Mouse (Mus musculus): ENCODE results near the gene Trpc4ap. TPM values are rescaled to one million over a fixed set of nuclear protein-coding genes. Genes with fewer than 3 reads are reported as not detected.

Trpc4ap gene
- total RNA-seq, 2 experiments from 2014 or later, result 41.7 to 42.1 TPM

DNA sequence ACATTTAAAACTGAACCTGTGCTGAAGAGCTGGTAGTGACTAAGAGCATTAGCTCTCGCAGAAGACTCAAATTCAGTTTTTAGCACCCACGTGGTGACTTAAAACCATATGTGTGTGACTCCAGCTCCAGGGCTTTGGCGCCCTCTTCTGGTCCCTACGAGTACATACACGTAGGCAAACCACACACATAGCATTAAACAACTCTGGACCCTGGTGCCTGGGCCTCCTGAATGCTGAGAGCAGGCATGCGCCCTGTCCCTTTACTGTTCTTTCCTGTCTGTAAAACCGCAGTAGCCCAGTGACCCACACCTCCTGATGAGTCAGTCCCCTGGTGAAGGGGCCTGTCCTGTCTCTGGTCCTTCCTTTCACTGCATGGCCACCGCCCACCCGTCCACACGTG is 67.5 kb downstream of the Trpc4ap start:
- peak; percentile 60 for ATAC-seq (replicated peaks; ENCODE audit: low FRiP score, poor library complexity, severe bottlenecking)

DNA sequence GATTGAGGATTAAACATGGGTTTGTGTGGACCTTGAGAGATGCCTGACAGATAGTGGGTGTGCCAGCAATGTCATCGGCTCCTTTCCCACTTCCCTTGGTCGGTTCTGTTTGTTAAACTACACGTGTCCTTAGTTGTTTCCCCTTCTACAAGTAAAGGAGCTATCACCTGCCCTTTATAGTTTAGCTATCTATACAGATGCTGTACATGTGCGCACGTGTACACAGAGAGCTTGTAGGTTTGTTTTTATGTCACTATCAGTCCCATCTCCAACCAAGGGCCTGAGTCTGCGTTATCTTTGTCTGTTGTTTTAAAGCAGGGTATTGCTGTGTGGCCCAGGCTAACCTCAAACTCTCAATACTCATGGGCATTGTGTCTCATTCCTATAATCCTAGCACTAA is 68.2 kb downstream of the Trpc4ap start:
- no peak for ATAC-seq (replicated peaks; ENCODE audit: low FRiP score, poor library complexity, severe bottlenecking)

DNA sequence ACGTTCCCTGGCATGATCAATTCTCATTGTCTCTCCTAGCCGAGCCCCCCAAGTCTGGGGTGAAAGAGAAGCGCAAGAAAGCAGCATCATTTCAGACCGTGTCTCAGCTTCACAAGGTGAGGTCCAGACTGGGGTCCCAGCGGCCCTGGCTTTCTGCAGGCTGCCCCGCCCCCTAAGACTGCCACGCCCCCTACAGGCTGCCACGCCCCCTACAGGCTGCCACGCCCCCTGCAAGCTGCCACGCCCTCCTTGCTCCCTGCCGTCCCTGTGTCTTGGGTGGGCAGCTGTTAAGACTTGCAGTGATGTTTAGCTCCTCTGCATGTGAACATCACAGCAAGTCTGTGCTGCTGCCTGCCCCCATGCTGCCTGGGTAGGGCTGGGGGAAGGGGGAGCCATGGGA is 69.6 kb downstream of the Trpc4ap start:
- ATAC-seq (replicated peaks; ENCODE audit: low FRiP score, poor library complexity, severe bottlenecking), result no peak

DNA sequence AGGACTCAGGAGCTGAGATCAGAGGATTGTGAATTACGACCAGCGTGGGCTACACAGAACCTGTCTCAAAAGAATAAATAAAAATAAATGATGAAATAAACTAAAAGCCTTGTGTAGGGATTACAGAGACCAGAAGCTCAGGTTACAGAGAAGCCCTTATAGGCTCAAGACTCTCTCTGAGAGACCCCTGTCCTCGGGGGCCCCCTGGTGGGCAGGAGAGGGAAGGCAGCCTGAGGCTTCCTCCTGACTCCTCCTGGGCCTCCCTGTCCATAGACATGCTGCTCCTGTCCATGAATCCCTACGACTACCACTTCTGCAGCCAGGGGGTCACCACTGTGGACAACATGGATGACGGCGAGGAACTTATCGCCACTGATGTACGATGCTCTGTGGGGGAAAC is 72.4 kb downstream of the Trpc4ap start:
- peak; percentile 73 for ATAC-seq (replicated peaks; ENCODE audit: low FRiP score, poor library complexity, severe bottlenecking)

DNA sequence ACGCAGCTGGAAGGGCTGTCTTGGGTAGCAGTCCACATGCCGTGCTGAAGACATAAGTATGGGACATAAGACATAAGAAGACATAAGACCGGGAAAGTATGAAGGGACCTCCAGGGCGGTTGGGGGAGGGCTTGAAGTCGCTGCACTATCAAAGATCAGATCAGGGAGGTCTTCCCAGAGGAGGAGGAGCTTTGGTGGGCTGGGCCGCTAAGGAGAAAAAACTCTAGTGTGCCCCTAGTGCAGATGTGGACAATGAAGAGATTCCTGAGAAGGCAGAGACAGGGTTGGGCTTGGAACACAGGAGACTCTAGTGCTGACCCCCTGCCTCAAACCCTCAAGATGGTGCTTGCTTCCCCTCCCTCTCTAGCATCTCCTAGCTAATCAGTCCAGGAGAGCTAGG is 75.2 kb downstream of the Trpc4ap start:
- ATAC-seq (replicated peaks; ENCODE audit: low FRiP score, poor library complexity, severe bottlenecking), result no peak

DNA sequence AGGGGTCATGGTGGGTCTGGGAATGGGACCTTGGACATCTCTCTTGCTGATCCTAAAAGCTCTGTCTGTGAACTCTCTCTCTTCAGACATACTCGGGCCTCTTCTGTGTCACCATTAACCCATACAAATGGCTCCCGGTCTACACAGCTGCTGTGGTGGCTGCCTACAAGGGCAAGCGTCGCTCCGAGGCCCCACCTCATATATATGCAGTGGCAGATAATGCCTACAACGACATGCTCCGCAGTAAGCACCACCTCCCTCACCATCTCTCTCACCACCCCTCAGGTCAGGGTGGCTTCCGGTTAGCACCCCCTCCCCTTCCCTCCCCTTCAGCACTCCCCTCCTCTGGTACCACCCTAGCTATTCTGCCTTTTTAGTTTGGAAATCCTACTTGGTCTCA is 78.2 kb downstream of the Trpc4ap start:
- ATAC-seq (replicated peaks; ENCODE audit: low FRiP score, poor library complexity, severe bottlenecking), result peak; percentile 4; the same call in 1 of the 2 replicates

DNA sequence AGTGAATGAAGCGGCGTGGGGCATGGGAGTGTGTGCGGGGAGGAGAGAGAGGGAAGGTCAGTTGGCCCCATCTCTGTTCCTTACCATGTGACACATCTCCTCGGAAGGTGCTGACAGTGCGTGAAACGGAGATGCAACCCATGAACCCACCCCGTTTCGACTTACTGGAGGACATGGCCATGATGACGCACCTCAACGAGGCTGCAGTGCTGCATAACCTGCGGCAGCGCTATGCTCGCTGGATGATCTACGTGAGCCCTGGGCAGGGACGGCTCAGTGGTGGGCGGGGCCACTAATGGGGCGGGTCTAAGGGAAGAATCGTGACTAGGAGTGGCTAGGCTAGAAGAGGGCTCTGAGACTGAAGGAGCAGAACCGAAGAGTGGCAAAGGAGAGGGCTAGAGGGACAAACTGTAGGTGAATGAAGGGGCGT is 78.8 kb downstream of the Trpc4ap start:
- peak; percentile 93 for ATAC-seq (replicated peaks; ENCODE audit: low FRiP score, poor library complexity, severe bottlenecking)

DNA sequence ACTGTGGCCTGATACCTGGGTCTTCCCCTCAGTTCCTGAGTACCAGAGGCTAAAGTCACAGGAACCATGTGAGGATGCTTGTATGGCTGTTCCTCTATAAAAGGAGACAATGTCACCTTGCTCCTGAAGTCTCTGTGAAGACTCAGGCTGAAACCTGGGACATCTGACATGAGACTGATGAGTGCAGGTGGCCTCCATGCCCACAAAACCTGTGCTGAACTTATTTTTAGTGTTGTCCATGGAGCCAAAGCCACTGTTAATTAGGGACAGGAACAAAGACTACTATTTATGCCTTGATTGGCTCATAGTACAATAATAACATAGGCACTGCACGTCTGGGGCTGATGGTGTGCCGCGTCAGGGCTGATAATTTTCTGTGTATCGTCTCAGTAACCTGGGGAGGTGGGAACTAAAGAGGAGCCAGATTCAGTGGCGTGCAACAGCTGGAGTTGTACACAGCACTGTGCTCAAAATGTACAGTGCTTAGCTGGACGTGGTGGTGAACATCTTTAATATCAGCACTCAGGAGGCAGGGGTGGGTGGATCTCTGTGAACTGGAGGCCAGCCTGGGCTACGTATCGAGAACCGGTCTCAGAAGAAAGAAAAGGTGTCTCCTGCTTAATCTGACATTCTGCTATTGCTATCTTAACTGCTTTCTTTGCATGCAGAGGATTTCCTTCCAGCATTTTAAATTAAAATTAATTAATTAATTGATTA is 80.2 kb downstream of the Trpc4ap start:
- ATAC-seq (replicated peaks; ENCODE audit: low FRiP score, poor library complexity, severe bottlenecking), result no peak

DNA sequence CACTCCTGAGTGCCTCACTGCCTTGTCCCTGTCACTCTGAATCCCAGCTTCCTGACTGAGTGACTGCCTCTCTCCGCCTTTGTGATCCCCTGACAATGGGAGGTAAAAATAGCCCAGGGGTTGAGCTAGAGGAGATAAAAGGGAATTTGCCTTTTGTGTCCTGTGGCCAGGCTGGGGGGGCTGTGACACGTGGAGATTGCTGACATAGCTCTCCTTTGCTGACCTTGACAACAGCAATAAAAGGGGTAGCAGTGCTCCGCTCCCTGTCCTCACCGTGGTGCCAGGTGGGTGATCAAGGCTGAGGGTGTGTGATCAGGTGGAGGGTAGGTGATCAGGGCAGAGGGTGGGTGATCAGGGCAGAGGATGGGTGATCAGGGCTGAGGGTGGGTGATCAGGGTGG is 81.2 kb downstream of the Trpc4ap start, which contains the start of gene Myh7b:
Myh7b (plus strand) TSS at position 235 of the 400 bp plus-strand sequence.
- ATAC-seq (replicated peaks; ENCODE audit: low FRiP score, poor library complexity, severe bottlenecking), result no peak

DNA sequence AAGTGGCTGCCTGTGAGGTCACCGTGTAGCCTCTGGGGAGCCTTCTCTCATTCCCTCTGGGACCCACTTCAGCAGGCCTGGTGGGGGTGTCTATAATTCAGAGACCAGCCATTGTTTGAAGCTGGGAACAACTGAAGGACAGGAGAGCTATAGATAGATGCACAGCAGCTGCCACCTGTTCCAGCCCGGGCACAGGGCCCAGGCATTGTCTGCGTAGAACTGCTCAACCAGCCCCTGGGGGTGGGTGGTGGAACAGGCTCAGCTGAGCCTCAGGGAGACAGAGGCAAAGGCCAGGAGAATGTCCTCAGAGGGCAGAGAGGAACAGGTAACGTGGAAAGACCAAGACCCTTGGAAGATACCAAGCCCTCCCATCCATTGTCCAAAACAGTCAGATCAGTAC is 85.8 kb downstream of the Trpc4ap start:
- no peak for ATAC-seq (replicated peaks; ENCODE audit: low FRiP score, poor library complexity, severe bottlenecking)

DNA sequence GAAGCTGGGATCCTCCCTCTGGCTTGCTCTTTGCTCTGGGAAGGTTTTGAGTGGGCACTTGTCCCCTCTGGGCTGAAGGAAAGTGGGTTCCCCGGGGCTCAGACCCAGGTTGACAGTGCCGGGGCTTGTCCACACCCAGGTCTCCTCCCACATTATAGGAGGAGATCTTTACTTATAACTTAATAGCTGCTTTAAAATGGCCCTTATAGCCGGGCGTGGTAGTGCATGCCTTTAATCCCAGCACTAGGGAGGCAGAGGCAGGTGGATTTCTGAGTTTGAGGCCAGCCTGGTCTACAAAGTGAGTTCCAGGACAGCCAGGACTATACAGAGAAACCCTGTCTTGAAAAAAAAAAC is 87.0 kb downstream of the Trpc4ap start:
- ATAC-seq (replicated peaks; ENCODE audit: low FRiP score, poor library complexity, severe bottlenecking), result peak; percentile 71

DNA sequence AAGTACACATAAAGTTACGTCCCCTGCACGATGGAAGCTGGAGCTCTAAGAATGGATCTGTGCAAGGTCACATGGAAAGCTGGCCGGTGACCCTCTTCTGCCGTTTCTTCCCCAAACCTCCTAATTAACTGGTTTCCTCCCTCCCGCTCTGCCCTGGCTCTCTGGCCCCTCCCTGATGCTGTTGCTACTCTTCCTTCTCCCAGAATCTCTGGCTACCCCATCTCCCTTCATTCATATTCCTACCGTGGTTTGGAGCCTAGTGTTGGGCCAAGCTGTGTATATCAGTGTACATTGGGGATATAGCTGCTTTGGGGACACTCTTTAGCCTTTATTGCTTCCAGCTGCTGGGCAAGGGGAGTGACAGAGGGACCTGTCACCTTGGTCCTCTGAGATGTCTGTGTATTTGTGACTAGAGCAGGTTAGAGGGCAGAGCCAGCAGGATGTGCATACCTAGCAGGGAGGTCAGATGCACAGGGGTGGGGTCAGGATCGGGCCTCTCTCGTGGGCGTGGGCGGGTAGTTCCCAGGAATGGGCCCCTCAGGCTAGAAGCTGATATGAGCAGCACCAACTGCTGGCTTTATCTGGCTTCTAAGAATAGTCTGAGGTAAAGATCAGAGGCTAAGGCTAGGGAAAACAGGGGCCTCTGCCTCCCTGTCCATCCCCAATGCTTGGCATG is 87.5 kb downstream of the Trpc4ap start:
- peak; percentile 83 for ATAC-seq (replicated peaks; ENCODE audit: low FRiP score, poor library complexity, severe bottlenecking)

DNA sequence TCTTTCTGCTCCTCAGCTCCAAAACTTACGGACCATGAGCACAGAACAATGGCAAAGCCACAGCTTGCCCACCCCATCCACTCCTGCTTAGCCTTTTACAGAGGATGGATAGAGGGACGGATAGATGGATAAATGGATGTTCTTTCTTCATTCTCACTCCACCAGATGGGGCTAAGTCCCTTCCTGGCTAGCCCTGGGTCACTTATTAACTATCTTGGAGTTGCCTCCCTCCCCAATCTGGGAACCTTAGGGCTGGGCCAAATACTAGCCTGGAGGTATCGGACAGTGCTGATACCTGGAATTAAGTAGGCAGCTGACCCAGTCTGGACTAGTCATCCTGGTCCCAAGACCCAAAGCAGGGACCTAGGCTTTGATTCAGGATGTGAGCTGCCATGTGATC is 88.5 kb downstream of the Trpc4ap start:
- no peak for ATAC-seq (replicated peaks; ENCODE audit: low FRiP score, poor library complexity, severe bottlenecking)

DNA sequence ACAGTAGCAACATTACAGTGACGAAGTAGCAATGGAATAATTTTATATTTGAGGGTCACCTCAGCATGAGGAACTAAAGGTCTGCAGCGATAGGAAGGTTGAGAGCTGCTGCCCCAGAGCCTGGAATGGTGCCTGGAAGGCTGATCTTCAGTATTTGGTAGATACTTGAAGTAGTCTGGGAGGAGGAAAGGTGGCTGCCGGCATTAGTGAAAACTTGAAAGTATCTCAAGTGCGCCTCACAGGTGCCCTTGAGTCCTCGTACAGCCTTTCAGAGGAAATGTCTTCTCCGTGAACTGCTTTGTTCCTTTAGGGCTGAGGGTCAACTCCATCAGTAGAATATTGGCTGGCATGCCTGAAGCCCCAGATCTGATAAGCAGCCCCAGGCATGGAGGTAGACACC is 96.7 kb downstream of the Trpc4ap start:
- ATAC-seq (replicated peaks; ENCODE audit: low FRiP score, poor library complexity, severe bottlenecking), result no peak

DNA sequence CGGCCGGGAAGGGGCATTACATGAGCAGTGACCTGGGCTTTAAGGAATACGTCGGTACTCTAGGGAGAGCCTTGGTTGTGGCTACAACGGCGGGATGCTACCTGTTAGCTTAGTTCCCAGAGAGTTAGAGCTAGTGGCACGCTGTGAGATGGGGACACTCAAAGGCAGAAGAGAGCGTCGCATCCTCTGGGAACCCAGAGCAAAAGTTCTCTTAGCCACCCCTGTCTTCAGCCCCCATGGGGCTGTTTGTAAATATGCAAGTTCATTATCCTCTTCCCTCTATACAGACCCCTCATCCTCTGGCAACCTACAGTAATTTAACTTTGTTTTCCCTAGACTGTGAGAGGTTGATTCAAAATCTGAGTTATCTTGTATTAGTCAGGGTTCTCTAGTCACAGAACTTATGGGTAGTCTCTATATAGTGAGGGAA is 99.3 kb downstream of the Trpc4ap start:
- ATAC-seq (replicated peaks; ENCODE audit: low FRiP score, poor library complexity, severe bottlenecking), result peak; percentile 65

DNA sequence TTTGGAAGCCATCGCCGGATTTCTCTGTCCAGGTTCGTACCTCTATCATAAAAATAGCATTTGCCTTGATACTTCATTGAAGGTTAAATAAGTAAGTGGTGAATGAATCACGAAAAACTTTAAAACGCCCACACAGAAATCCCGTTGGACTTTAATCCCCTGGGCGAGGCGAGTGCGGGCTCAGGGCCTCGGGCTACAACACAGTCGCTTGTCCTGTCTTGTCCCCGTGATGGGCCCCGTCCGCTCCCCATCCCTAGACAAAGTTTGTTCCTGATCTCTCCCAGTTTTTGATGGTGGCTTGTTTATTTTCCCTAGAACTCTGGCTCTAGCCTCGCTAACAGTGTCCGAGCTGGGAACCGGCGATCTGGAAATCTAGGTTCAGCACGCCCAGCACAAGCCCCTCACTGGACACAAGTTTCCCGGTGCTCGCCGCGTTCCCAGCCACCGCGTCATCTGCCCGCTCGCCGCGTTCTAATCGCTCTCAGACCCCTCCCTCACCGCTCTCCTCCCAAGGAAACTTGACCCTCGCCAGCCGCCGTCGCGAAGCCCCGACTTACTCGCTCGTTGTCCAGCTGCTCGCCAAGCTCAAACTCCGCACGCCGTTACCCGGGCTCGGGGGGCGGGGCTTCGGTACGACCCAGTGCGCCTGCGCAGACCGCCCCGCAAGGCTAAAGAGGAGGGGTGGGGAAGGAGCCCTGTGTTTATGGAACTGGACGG is 99.9 kb downstream of the Trpc4ap start, which contains the start of gene Gss:
Gss (minus strand) TSS at position 674 of the 717 bp plus-strand sequence.
- ATAC-seq (replicated peaks; ENCODE audit: low FRiP score, poor library complexity, severe bottlenecking), result peak; percentile 90

DNA sequence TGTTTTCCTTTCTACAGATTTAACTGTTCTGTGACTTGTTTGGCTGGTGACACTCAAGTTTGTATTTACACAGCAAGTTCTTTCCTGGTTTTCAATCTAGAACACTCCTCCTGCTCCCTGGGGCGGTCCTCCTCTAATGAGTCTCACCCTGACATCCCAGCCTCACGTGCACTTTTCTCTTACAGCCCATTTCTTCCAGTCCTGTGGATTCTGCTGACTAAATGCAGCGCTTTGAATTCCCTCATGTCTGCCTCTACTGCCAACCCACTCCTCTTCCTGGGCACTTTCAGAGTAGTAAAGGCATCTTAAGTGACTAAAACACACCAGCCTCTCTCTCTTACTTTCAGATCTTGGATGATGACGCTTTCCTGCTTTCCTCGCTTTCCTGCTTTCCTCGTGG is 100.5 kb downstream of the Trpc4ap start:
- no peak for ATAC-seq (replicated peaks; ENCODE audit: low FRiP score, poor library complexity, severe bottlenecking)

DNA sequence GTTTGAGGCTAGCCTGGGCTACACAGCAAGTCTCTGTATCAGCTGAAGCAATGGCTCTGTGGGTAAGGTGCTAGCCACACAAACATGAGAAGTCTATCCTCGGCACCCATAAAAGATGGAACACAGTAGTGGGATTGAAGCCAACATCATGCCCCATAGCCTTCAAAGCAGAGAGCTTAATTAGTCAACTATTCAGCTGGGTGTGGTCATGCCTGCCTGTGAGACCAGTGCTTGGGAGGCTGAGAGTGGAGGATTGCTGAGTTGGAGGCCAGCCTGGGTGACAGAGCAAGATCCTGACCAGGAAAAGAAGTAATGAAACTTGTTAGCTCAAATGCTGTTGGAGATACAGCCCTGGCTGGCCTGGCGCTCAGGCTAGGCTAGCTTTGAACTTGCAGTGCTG is 101.3 kb downstream of the Trpc4ap start:
- ATAC-seq (replicated peaks; ENCODE audit: low FRiP score, poor library complexity, severe bottlenecking), result no peak

DNA sequence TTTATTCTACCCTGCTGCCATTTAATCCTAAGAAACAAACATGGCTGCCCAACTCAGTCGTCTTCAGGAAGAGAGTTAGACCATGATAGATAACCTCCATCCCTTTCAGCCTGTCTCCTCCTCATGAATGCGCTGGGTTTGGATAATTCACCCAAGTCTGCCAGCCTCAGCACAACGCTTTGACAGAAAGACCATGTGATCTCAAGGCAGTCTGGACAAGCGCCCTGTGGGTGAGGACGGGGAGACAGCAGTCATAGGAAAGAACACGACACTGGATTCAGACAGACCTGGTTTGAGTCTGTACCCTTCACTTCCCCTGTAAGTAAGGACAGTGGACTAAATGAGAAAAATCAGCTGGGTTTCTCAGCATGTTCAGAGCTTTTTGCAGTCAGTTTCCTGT is 102.7 kb downstream of the Trpc4ap start:
- no peak for ATAC-seq (replicated peaks; ENCODE audit: low FRiP score, poor library complexity, severe bottlenecking)

DNA sequence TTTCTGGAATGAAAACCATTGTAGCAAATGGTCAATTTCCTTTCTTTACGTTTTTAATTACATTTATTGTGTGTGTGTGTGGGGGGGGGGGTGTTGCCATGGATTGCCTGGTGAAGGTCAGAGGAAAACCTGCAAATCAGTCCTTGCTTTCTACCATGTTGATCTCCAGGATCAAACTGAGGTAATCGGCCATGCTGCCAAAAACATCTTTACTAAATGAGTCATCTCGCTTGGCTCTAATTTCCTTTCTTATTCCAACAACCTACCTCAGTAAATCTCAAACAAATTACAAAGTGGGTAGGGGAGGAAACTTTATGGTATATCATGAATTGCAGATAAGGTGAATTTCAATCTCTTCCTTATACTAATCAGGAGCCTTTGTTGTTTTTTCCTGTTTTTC is 104.0 kb downstream of the Trpc4ap start:
- ATAC-seq (replicated peaks; ENCODE audit: low FRiP score, poor library complexity, severe bottlenecking), result no peak

DNA sequence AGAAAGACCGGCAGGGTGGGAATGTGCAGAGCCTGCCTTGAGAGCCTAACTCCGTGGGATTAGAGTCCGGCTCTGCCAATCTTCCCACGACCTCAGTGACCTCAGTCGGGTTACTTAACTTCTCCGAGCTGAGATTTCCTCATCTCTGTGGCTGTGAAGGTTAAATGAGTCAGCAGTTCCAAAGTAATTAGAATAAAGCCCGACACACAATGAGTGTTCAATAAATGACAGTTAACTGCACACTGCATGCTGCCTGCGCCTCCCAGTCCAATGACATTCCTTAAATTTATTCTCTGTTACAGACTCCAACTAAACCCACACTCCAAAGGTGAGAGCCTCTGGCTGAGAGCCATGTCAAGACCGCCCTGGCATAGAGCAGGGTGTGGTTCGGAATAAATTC is 106.7 kb downstream of the Trpc4ap start:
- ATAC-seq (replicated peaks; ENCODE audit: low FRiP score, poor library complexity, severe bottlenecking), result no peak

All from erythroblast, adult 5-6 weeks (primary cell).